Mouse (Mus musculus) midbrain, embryonic 13.5 days (tissue): ENCODE measurements around the gene Krt24. TPM values are rescaled to one million over a fixed set of nuclear protein-coding genes. Genes with fewer than 3 reads are reported as not detected.

Experiments
- polyA plus RNA-seq: library from polyadenylated mRNA; unstranded; fragments of >200 nt; fragmentation: Nextera tagmentation; extraction: Ambion mirVana; gene quantifications from 2 replicates; pipeline ENCODE4 v1.2.1, GENCODE M21; 2015

Gene Krt24
- polyA plus RNA-seq, 1 experiment from 2014 or later, result not detected

Other genes with a start within 250 kb of the Krt24 start
- gene Igfbp4, start 244.0 kb downstream of the Krt24 start, polyA plus RNA-seq, result 120 and 125 TPM in 2 replicates
- gene Tns4, start 196.0 kb downstream of the Krt24 start, polyA plus RNA-seq, result 0.10 and 0.16 TPM in 2 replicates
- not detected in 2 replicates for gene Ccr7, start 130.2 kb downstream of the Krt24 start, polyA plus RNA-seq
- gene Smarce1, start 54.2 kb downstream of the Krt24 start, polyA plus RNA-seq, result 370 and 402 TPM in 2 replicates
- gene Krt222, start 41.2 kb downstream of the Krt24 start, polyA plus RNA-seq, result 2.4 TPM in 2 replicates
- gene Krt25, start 37.7 kb upstream of the Krt24 start, polyA plus RNA-seq, result 0.17 TPM in 1 of 2 replicates, not detected in the other
- 0.30 and 0.39 TPM in 2 replicates for gene Krt26, start 52.7 kb upstream of the Krt24 start, polyA plus RNA-seq
- not detected in 2 replicates for gene Krt27, start 65.8 kb upstream of the Krt24 start, polyA plus RNA-seq
- gene Krt28, start 89.6 kb upstream of the Krt24 start, polyA plus RNA-seq, result 0.15 and 0.22 TPM in 2 replicates
- gene Krt10, start 104.1 kb upstream of the Krt24 start, polyA plus RNA-seq, result 36.3 and 36.8 TPM in 2 replicates
- 0.13 TPM in 1 of 2 replicates, not detected in the other for gene Krt12, start 137.0 kb upstream of the Krt24 start, polyA plus RNA-seq
- gene Krt20, start 152.9 kb upstream of the Krt24 start, polyA plus RNA-seq, result 0.10 TPM in 1 of 2 replicates, not detected in the other
- gene Krt23, start 207.9 kb upstream of the Krt24 start, polyA plus RNA-seq, result not detected in 2 replicates
- not detected in 2 replicates for gene Krt39, start 236.1 kb upstream of the Krt24 start, polyA plus RNA-seq